Mouse (Mus musculus) WW6 (cell line): ENCODE data around the gene S1pr1.

ENCODE experiments used
- DNase-seq: peaks from one replicate; pipeline ENCODE4 v3.0.0-alpha.2; 2013; ENCODE audit warnings: low read depth, low spot score

Gene S1pr1

GRCm38 (mm10) chr3:115714671-115715651 lies at the start of gene S1pr1:
Gene S1pr1 (minus strand): TSS chr3:115715072.
- DNase-seq = peak; percentile 53

DNA sequence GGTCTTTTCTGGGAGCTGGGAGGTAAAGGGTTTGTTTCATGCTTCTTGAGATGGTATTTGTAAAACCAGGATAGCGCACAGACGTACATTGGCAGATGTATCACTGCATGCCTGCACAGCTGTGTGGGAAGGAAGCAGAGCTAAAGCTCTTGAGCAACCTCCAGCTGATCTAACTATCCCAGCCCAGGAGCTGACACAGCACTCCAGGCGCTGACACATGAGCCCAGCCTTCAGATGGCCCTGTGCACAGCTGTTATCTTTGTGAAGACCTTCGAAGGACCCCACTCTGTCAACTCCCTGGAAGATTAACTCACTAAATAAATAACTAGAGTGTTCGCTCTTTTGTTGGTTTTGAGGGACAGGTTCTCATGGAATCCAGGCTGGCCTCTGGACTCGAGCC lies 48.4 kb upstream of the S1pr1 start:
- no peak for DNase-seq

DNA sequence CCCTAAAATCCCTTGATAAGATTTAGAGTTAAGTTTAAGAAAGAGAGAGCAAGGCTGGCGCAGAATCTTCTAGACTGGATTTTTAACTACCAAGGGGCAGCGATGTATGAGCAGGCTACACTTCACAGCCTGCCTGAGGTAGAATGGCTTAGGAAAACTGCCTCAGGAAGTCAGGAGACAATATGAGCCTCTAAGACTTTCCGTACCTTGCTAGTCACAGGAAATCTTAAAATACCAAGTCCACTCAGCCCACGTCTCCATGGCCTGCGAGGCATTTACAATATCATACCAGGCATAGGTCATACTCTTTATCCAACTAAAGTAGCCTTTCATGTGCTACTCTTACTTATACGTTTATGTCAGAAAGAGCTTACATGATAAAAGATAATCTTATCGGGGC lies 48.0 kb upstream of the S1pr1 start:
- DNase-seq = no peak

DNA sequence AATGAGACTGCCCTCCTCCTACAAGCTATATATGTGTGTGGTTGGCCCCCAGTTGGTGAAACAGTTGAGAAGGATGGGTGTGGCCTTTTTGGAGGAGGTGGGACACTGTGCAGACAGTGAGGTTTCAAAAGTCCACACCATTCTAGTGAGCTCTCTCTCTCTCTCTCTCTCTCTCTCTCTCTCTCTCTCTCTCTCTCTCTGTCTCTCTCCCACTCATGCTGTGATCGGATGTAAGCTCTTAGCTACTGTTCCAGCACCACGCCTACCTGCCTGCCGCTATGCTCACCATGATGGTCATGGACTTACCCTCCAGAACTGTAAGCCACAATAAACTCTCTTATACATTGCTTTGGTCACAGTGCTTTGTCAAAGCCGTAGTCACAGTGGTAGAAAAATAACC lies 44.8 kb upstream of the S1pr1 start:
- DNase-seq = no peak

- peak; percentile 46 for DNase-seq
Measured at GRCm38 (mm10) chr3:115758455-115758912, 43.6 kb upstream of the S1pr1 start.

DNA sequence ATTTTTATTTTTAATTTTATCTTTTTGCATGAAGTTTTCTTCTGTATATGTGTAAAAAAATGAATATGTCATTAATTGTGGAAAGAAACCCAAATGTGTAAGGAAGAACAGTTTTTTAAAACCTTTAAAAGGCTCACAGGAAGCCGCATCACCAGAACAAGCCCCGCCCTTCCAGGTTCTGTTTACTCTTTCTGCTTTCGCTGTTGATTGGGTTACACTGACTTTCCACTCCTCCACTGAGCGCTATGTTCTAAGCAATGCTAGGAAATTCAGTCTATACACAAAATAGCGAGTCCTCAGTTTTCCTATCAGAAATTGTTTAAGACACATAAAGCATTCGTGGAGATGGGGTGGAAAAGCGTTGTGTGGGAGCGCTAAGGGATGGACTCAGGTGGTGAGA lies 39.6 kb upstream of the S1pr1 start:
- no peak for DNase-seq

DNA sequence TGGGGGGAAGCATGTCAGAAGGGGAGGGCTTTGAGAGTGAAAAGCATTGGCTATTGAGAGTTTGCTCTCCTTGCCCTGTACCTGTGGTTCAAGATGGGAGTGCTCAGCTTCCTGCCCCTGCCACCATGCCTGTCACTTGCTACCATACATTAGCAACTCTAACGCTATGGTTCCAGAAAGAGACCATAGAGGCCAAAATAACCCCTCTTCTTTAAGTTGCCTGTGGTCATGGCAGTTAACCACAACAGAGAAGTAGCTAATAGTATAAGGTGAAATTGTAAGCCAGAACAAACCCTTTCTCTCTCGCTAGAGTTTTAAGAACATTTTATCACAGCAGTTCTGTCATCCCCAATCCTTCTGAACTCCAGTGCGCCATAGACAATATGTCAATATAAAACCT lies 35.5 kb upstream of the S1pr1 start:
- DNase-seq = no peak

DNA sequence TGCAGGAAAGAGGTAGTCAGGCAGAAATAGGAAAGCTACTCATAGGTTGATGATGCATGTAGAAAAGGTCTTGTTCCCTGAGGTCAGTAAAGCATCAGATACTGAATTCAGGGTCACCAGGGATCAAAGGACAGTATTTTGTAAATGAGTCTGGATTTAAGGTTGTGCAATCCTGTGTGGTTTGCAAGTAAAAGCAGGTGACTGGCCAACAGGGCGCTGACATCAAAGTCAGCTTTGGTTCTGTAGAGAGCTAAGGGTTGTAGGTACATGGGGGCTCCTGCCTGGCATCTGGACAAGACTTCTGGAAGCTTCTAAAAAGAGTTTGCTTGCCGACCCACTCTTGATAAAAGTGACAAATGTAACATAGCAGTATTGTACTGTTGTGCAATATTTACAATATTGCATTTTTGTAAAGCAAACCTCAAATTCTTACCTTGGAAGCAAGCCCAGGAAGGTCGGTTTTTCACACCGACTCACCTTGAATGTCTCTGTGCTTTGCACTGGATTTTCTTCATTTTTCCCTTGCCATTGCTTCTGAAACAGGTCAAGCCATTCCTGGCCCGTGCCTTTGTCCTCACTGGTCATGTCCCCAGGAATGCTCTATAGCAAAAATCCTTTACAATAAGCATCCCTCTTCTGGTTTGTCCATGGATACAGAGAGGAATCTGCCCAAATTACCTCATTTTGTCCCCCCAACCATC lies 33.6 kb upstream of the S1pr1 start:
- no peak for DNase-seq

DNA sequence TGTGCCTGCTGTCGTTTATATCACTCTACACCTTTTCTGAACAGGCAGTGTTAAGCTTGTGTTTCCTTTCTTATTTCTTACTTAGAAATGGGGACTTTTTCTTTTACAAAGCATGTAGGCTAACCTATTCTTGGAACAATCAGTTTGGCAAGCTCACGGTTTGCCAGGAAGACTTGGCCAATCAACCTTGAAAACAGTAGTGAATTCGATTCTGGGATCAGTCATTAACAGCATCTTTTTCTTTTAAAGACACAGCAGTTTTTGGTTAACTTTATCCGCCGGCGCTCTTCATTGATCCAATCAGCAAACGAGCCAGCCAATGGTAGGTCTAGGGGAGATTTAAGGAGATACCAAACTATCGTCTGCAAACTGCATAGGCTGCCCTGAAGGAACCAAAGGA lies 31.6 kb upstream of the S1pr1 start:
- no peak for DNase-seq

DNA sequence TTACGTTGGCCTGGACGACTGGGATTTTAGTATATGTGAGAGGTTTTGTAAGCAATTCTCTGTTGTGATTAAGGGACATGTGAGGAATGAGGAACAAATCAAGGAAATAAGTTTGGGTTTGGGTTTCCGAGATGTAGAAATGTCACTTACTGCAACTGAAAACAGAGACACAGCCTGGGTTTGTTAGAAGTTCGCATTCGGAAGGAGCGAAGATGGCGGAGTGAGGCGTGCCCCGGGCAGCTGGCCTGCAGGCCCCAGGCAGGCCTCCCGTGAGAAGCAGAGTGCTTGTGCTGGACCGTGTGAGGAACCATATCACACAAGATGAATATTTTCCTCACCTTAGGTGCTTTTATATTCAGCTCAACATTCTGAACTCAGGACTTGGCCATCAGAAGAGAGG lies 30.2 kb upstream of the S1pr1 start:
- DNase-seq = no peak

GRCm38 (mm10) chr3:115738524-115738923 lies 23.7 kb upstream of the S1pr1 start:
- DNase-seq = no peak

DNA sequence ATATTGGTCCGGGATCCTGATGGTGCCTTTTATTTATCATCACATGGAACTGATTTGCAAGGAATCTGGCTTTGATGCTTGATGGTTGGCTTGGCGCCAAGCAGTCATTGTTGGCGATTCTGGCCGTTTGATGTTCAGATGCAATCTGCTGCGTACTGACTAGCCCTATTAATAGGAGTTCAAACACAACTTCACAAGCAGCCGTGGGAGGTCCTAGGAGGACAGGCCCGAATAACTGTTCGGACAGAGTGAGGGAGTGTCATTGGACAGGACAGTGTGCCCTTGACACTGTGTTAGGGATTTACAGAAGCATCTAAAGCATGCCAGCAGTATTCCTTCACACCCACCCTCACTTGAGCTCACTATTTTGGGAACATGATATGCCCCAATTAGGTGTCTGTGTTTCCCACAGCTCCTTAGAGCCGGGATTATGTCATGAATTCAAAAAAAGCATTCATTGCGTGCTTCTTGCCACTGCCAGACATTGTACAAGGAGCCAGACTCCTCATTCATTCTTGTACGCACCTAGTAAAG lies 23.0 kb upstream of the S1pr1 start:
- no peak for DNase-seq

DNA sequence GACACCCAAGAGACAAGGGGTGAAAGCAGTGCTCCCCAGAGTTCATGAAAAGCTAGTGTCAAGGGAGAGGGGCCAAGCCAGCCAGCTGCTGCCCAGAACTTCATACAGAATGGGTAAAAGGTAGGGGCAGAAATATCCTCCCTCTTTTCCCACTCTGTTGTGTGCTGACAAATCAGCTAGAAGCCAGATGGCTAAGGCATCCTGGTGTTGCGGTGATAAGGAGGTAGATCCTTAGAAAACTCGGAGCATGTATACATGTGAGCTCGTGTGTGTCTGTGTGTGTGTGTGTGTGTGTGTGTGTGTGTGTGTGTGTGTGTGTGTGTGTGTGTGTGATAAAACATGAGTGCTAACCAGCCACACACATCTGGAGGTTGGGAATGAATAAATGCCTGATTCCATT lies 20.7 kb upstream of the S1pr1 start:
- DNase-seq = no peak

DNA sequence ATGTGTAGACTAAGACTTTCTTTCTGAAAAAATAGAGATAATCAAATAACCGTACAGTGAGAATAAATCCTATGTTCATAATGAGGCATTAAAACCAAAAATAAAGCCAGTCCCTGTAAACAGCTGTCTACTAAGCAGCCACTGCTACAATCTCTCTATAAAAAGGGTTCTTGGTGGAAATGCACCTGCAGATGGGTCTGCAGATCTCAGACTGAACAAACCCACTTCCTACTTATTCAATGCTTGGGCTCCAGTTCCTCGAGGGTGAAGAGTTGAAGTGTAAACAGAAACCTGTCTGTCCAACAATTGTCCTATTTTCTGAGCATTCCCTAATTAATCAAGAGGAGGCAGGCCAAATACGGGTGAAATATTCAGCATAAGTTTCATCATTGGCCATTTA lies 20.0 kb upstream of the S1pr1 start:
- no peak for DNase-seq

DNA sequence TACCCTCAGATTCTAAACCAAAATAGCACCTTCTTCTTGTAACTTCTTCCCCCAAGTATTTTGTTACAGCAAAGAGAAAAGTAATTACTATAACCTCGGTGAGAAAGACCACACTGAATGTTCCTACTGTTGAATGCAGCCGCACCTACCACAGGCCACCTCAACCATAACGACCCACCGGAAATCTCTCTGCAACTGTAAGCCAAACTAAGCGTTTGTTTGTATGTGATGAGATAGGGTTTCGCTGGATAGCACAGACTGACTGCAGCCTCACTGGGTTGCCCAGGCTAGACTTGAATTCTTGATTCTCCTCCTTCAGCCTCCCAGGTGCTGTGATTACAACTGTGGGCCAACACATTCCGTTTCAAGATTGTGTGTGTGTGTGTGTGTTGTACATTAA lies 15.5 kb upstream of the S1pr1 start:
- DNase-seq = no peak

GRCm38 (mm10) chr3:115729187-115729586 lies 14.3 kb upstream of the S1pr1 start:
- no peak for DNase-seq

- DNase-seq = no peak
Measured at GRCm38 (mm10) chr3:115728211-115728610, 13.3 kb upstream of the S1pr1 start.

DNA sequence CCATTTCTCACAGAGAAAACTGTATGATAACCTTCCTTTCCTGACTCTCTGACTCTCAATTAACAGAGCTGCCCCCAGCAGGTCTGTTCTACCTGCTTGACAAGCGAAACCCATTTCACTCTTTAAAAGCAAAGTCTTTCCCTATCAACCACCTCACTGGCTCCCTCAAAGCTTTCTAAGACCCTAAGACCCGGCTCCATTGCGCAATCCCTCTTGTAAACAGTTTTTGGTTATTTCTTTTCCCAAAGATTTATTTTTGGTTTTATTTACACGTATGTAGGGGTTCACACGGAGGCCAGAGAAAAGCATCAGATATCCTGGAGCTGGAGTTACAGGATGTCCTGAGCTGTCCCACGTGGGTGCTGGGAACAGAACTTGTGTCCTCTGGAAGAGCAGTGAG lies 4.0 kb upstream of the S1pr1 start:
- no peak for DNase-seq

DNA sequence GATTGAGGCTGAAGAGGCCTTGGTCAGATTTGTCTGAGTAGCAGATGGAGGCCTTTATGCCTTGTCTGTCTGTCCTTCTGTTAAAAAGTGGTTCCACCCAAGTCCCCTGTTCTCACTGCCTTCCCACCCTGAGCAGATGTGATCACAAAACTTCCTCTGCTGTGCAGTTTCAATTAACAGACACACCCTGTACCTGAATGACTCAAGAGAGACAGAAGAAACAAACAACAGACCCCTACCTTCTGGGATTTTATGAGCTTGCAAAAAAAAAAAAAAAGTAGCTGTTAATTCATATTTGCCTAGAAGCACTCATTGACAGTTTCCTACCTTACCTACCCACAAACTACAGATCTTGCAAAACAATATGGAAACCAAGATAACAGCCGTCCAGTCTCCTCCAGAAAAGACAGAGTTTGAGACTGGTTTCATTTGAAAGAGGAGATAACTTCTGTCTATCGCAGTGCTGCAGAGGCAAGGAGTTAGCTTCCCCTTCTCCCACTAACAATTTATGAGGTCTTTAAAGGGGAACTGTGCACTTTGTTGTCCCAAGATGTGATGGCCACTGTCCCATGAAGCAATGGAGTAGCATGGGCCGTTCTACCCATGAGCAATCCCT lies 1.1 kb upstream of the S1pr1 start:
- no peak for DNase-seq

- DNase-seq = no peak
Measured at GRCm38 (mm10) chr3:115714049-115714435, 830 bp downstream of the S1pr1 start.

DNA sequence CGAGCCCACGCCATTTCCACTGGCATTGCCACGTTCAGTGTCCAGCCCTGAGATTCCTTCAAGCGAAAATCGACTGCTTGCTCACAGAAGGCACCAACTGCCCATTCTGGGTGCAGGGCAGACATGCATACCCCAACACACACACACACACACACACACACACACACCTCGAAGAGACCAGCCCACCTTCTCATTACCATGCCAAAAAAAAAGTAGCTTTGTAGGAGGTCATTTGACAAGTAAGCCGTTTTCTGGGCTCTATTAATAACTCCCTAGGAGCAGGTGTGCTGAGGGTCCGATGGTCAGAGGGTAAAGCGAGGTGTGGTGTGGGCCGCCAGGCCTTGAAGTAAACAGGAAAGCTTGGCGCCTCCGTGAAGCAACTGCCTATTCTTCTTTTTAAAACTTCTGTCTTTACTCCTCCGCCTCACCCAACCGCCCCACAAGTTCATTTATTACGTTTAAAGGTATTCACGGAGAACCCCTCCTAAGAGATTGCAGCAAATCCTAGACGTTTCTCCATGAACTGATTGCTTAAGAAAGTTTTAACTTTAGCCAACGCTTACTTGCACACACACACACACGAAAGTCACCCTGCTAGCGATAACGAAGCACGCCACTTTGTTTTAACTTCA lies 1.3 kb downstream of the S1pr1 start:
- no peak for DNase-seq

DNA sequence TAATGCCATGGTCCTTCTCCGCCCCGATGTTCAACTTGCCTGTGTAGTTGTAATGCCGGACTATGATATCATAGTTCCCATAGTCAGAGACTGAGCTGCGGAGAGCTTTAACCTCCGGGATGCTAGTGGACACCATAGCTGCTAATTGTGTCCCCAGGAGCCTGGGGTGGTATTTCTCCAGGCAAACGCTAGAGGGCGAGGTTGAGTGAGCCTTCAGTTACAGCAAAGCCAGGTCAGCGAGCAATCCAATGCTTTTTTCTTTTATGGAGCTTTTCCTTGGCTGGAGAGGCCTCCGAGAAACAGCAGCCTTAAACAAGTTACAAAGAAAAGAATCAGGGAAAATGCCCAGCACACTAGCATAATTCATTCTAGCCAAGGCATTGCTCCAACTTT lies 2.1 kb downstream of the S1pr1 start:
- peak; percentile 39 for DNase-seq
